Mouse (Mus musculus) heart, adult 2 months (tissue): ENCODE data around the gene Synrg. TPM values are rescaled to one million over a fixed set of nuclear protein-coding genes. Genes with fewer than 3 reads are reported as not detected.

Experiments used
- DNase-seq, 2 experiments: peaks; one replicate each; pipeline ENCODE4 v3.0.0; 2021
- H3K27ac ChIP-seq: fragments of 200-600 bp; 2 replicates; pipeline ENCODE4 v1.8.1; 2022
- H3K27me3 ChIP-seq: fragments of 200-500 bp; 2 replicates; pipeline ENCODE4 v1.6.1; 2012; ENCODE audit warnings: mild to moderate bottlenecking, low read length, inconsistent platforms, mixed read lengths; ENCODE audit not compliant: control insufficient read depth, insufficient read depth
- H3K36me3 ChIP-seq: fragments of 200-500 bp; 2 replicates; pipeline ENCODE4 v1.6.1; 2012; ENCODE audit warnings: low read length, inconsistent platforms; ENCODE audit not compliant: control insufficient read depth, insufficient read depth
- H3K4me1 ChIP-seq: fragments of 200-500 bp; 2 replicates; pipeline ENCODE4 v1.6.1; 2011; ENCODE audit warnings: low read length; ENCODE audit not compliant: control insufficient read depth, insufficient read depth
- H3K4me3 ChIP-seq: fragments of 200-600 bp; 2 replicates; pipeline ENCODE4 v1.8.1; 2022
- H3K79me2 ChIP-seq: fragments of 200-500 bp; replicated peaks from 2 replicates; pipeline ENCODE4 v1.6.1; 2012; ENCODE audit warnings: mild to moderate bottlenecking, inconsistent platforms, low read length, moderate library complexity, mixed read lengths; ENCODE audit not compliant: control insufficient read depth, insufficient read depth
- H3K9ac ChIP-seq: fragments of 200-500 bp; 2 replicates; pipeline ENCODE4 v1.6.1; 2012; ENCODE audit warnings: low read depth, mild to moderate bottlenecking, control low read depth, inconsistent platforms, low read length, mixed read lengths
- CTCF ChIP-seq: fragments of 200-600 bp; IDR thresholded peaks from 2 replicates; pipeline ENCODE4 v1.8.1; 2022; ENCODE audit warnings: antibody characterized with exemption, mild to moderate bottlenecking, moderate library complexity
- EP300 ChIP-seq: fragments of 200-500 bp; IDR thresholded peaks from 2 replicates; pipeline ENCODE4 v1.6.1; 2011; ENCODE audit warnings: low read depth, low read length, control low read depth; ENCODE audit not compliant: insufficient read depth
- POLR2A ChIP-seq: fragments of 200-500 bp; IDR thresholded peaks from 2 replicates; pipeline ENCODE4 v1.6.1; 2011; ENCODE audit warnings: mild to moderate bottlenecking, low read depth, low read length, control low read depth; ENCODE audit not compliant: insufficient read depth
- WGBS: fragments of 180-500 bp; shearing (Covaris S2); methylation state at CpG from one replicate; pipeline ENCODE4 v1.1.7; 2018; 5-methylcytosine and 5-hydroxymethylcytosine counted together
- intact Hi-C: fragments of 180-260 bp; cut with DNase I; formaldehyde crosslinking; loops from one replicate; pipeline ENCODE4 v1.15.1; 2025
- polyA plus RNA-seq: library from polyadenylated mRNA; depleted of rRNA; stranded (reverse); fragments of >200 nt; gene quantifications from 2 replicates; pipeline ENCODE4 v1.2.3, GENCODE M21; 2012
- total RNA-seq, 2 experiments: library from RNA; stranded (reverse); gene quantifications; 2 replicates each; pipeline ENCODE4 v1.2.3; 2021

Synrg gene
- total and polyA plus RNA-seq, 3 experiments, result 12.2 to 28.1 (median 23.7) TPM

DNA sequence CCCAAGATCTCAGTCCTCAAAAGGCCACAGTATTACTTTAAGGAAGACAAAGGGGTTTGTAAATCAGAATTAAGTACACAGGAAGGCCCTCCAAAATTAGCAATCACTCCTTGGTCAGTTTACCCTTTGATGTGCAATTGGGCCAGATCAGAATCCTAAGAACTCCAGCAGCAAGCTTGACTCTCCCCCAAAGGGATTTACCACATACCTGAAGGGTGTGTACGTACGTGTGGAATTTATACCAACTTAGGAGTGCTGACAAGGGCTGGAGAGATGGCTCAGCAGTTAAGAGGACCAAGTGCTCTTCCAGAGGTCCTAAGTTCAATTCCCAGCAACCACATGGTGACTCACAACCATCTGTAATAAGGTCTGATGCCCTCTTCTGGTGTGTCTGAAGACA lies 97.7 kb downstream of the Synrg start:
- DNase-seq, result no peak
- H3K4me3 ChIP-seq, result no peak overlapping the region
- no peak overlapping the region for H3K9ac ChIP-seq
- WGBS, result 94% methylated on average over 2 of the region's 2 CpGs
- no peaks in the 10 kb centered on the region for H3K79me2 ChIP-seq
- intact Hi-C loops, result no loop called here
- no peaks in the 10 kb centered on the region for H3K36me3 ChIP-seq
- H3K27me3 ChIP-seq, result no peaks in the 10 kb centered on the region
- H3K27ac ChIP-seq, result no peak overlapping the region
- TF ChIP-seq EP300 (no peak), CTCF (no peak), POLR2A (no peak)
- no peaks in the 10 kb centered on the region for H3K4me1 ChIP-seq

DNA sequence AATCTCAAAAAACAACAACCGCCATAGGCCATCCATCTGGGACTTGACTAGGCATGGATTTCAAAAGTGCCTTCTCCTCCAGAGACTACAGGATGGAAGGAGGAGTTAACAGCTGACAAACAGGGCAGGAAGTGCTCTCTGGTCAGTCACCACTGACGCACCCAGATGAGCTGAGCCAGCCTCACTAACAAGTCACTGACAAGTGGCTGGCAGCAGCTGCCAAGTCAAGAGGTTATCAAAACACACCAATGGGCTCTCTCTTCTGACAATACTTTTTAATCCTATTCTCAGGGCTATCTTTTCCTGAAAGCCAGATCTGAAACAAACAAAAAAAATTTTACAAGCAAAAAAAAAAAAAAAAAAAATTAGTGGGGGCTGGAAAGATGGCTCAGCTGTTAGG lies 98.6 kb downstream of the Synrg start:
- TF ChIP-seq EP300 (no peak), POLR2A (no peak), CTCF (no peak)
- peak in 1 of 2 experiments; percentile 27 for DNase-seq
- 41% methylated on average over 2 of the region's 2 CpGs for WGBS
- no peaks in the 10 kb centered on the region for H3K27me3 ChIP-seq
- no peak overlapping the region for H3K4me3 ChIP-seq
- no peaks in the 10 kb centered on the region for H3K36me3 ChIP-seq
- H3K79me2 ChIP-seq, result no peaks in the 10 kb centered on the region
- H3K4me1 ChIP-seq, result no peaks in the 10 kb centered on the region
- H3K27ac ChIP-seq, result no peak overlapping the region
- intact Hi-C loops, result no loop called here
- no peak overlapping the region for H3K9ac ChIP-seq

DNA sequence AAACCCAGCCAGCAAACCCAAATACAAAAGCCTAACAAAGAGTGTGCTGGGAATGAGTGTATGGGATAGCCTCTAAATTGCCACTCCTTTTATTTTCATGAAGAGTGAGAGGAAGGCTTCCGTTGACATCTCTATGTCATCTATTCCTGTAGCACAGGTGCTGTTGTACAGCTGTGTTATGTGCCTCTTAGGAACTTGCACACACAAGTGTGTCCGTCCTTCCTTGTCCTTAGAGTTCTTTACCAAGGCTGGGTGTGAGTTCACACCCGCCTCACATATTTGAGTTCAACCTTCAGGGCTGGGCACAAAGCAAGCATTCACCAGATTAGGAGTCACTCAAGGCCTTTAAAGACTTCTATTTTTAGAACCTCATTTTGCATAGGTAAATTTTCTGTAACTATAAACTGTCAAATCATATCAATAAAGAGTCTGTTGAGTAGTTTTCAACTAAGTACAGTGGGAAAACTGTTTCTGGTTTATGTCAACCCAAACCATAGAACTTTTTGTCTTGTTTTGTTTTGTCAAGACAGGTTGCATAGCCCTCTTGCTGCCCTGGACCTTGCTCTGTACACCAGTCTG lies 99.5 kb downstream of the Synrg start:
- H3K36me3 ChIP-seq, result no peaks in the 10 kb centered on the region
- intact Hi-C loops, result no loop called here
- WGBS, result 95% methylated on average over 3 of the region's 3 CpGs
- H3K27ac ChIP-seq, result no peak overlapping the region
- H3K79me2 ChIP-seq, result no peaks in the 10 kb centered on the region
- no peak for DNase-seq
- no peak for TF ChIP-seq POLR2A
- no peak for TF ChIP-seq EP300
- TF ChIP-seq CTCF, result no peak
- H3K4me1 ChIP-seq, result no peaks in the 10 kb centered on the region
- no peak overlapping the region for H3K9ac ChIP-seq
- H3K4me3 ChIP-seq, result no peak overlapping the region
- H3K27me3 ChIP-seq, result 0 out of 2 replicates have a peak, but pooled peaks cover 2% of the 10 kb centered on the region

DNA sequence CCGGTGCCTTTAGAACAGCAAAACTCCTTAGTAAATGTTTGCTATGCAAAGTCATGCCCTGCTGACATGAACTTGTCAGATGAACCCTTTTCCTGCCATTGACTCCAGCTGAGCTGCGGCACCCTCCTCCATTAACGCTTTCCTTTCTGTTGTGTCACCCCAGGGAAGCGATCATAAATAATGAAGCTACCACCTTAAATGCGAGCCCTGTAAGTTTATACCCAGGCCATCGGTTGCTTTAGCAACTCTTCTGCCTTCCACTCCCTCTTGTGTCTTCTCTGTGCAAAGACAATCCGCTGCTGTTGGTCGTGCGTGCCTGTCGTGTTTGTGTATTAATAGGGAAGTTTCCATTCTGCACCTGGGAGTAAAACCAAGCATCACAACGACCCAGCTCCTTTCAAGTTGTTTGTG lies 101.8 kb downstream of the Synrg start:
- no peak overlapping the region for H3K9ac ChIP-seq
- H3K27me3 ChIP-seq, result peaks cover 2% of the 10 kb centered on the region; the same call in 1 of the 2 replicates
- no peak overlapping the region for H3K27ac ChIP-seq
- no peak overlapping the region for H3K4me3 ChIP-seq
- no peaks in the 10 kb centered on the region for H3K4me1 ChIP-seq
- no peak for DNase-seq
- TF ChIP-seq POLR2A (no peak), CTCF (peak; percentile 51), EP300 (no peak)
- intact Hi-C loops, result loop anchor here (5.0 kb wide), 1 partner anchor 61 kb away; the partner anchor contains the start of genes Acaca and Tada2a
- WGBS, result 10% methylated on average over 11 of the region's 11 CpGs
- H3K79me2 ChIP-seq, result no peaks in the 10 kb centered on the region
- H3K36me3 ChIP-seq, result no peaks in the 10 kb centered on the region

DNA sequence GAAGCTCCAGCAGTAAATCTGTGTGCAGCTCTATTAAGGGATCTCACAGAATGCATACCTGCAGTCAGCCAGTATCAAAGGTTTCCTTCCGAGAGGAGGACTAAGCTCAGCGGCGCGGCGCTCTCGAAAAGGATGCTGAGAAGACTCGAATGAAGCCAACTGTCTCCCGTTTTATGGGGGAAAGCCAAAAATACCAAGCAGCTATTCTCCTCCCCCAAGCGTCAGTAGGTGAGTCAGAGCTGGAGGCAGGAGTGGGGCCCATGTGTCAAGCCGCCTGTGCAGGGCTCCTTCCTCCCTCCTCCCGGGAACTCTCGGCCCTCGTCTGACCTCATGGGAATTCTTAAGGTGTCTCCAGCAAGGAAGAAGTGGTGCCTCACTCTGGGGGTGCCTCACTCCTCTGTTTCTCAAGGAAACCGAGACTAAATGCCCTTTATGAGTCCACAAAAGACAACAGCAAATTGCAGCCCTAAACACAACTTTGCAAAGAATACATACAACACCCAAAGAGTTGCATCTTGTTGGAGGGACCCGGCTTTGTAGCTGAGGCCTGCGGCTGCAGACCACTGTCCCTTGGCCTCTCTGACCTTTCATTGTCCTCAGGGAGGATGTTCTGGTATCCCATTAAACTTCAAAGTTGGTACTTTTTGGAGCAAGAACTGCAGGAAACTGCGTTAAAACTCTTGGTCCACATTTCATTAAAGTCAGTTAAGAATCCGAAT lies 102.9 kb downstream of the Synrg start:
- no peaks in the 10 kb centered on the region for H3K36me3 ChIP-seq
- WGBS, result 16% methylated on average over 18 of the region's 18 CpGs
- no peaks in the 10 kb centered on the region for H3K4me1 ChIP-seq
- no peak overlapping the region for H3K4me3 ChIP-seq
- peak; percentile 30 to 42 for DNase-seq
- H3K27ac ChIP-seq, result no peak overlapping the region
- H3K9ac ChIP-seq, result no peak overlapping the region
- peaks cover 2% of the 10 kb centered on the region; the same call in 1 of the 2 replicates for H3K27me3 ChIP-seq
- intact Hi-C loops, result loop anchor here (5.0 kb wide), 1 partner anchor 60 kb away; the partner anchor contains the start of genes Acaca and Tada2a
- TF ChIP-seq POLR2A, result no peak
- TF ChIP-seq CTCF, result no peak
- TF ChIP-seq EP300, result no peak
- H3K79me2 ChIP-seq, result no peaks in the 10 kb centered on the region

DNA sequence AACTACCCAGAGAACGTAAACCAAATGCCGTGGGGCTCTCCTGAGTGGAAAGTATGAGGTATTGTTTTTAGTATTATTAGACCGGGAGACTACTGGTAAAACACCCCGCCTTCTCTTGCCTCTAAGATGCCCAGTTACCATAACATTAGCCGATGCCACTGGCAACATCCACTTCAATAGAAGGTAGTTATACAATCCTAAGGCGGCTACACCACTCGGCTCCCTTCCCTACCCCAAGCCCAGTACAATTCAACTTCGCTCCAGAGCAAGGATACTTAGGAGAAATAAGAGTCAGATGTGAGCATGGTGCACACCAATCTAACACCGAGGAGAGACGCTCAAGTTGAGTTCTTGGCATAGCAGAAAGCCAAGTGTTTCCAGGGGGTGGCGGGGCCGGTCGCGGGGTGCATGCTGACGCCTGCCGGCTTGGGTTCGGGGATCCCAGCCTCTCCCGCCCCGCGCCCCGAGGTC lies 103.5 kb downstream of the Synrg start:
- H3K27ac ChIP-seq, result peak overlapping the region; percentile 12; the same call in 1 of the 2 replicates
- intact Hi-C loops, result loop anchor here (5.0 kb wide), 1 partner anchor 60 kb away; the partner anchor contains the start of genes Acaca and Tada2a

More for the DNA sequence above, 103.5 kb downstream of the Synrg start:
- H3K4me3 ChIP-seq, result peak overlapping the region; percentile 59
- H3K36me3 ChIP-seq, result no peaks in the 10 kb centered on the region
- DNase-seq, result no peak
- peaks cover 2% of the 10 kb centered on the region; the same call in 1 of the 2 replicates for H3K27me3 ChIP-seq
- WGBS, result 5% methylated on average over 21 of the region's 21 CpGs
- H3K9ac ChIP-seq, result peak overlapping the region; percentile 68
- no peaks in the 10 kb centered on the region for H3K79me2 ChIP-seq
- no peaks in the 10 kb centered on the region; the same call in 1 of the 2 replicates for H3K4me1 ChIP-seq
- TF ChIP-seq EP300 (no peak), POLR2A (no peak), CTCF (no peak)
